Mouse (Mus musculus) lung, postnatal 0 days (tissue): ENCODE measurements at regions not wholly inside any gene's neighbourhood (a gene's known extent, or its start where the extent isn't known, plus 50 kb on each side); places are given as distances from the start of the nearest gene placed in this dataset.

Experiments
- ATAC-seq: fragments of 200-750 bp; cut with Nextera tagmentation; 2 replicates; pipeline ENCODE4 v1.8.0; 2017; ENCODE audit warnings: moderate library complexity
- DNase-seq: peaks from one replicate; pipeline ENCODE4 v3.0.0-alpha.2; 2016; ENCODE audit warnings: low spot score
- H3K27ac ChIP-seq: fragments of 300-500 bp; sonication (generic); 2 replicates; pipeline ENCODE4 v1.5.1; 2014; ENCODE audit warnings: antibody characterized with exemption, mild to moderate bottlenecking, low read length, mixed read lengths
- H3K27me3 ChIP-seq: fragments of 300-500 bp; sonication (generic); replicated peaks from 2 replicates; pipeline ENCODE4 v1.6.1; 2014; ENCODE audit warnings: low read length, mixed read lengths; ENCODE audit not compliant: insufficient read depth
- H3K36me3 ChIP-seq: fragments of 300-500 bp; sonication (generic); 2 replicates; pipeline ENCODE4 v1.6.1; 2014; ENCODE audit warnings: low read length, mixed read lengths; ENCODE audit not compliant: insufficient read depth
- H3K4me1 ChIP-seq: fragments of 300-500 bp; sonication (generic); 2 replicates; pipeline ENCODE4 v1.6.1; 2014; ENCODE audit warnings: antibody characterized with exemption, low read depth, low read length, mixed read lengths; ENCODE audit not compliant: insufficient read depth
- H3K4me2 ChIP-seq: fragments of 300-500 bp; sonication (generic); replicated peaks from 2 replicates; pipeline ENCODE4 v1.6.1; 2014; ENCODE audit warnings: low read depth, mild to moderate bottlenecking, low read length, moderate library complexity, mixed read lengths
- H3K4me3 ChIP-seq: fragments of 300-500 bp; sonication (generic); 2 replicates; pipeline ENCODE4 v1.5.1; 2014; ENCODE audit warnings: low read depth, low read length
- H3K9ac ChIP-seq: fragments of 300-500 bp; sonication (generic); replicated peaks from 2 replicates; pipeline ENCODE4 v1.6.1; 2014; ENCODE audit warnings: low read depth, mild to moderate bottlenecking
- H3K9me3 ChIP-seq: fragments of 300-500 bp; sonication (generic); 2 replicates; pipeline ENCODE4 v1.6.1; 2016; ENCODE audit warnings: low read length, mixed read lengths
- CTCF ChIP-seq: IDR thresholded peaks from 2 replicates; pipeline ENCODE4 v1.5.1; 2016; ENCODE audit warnings: antibody characterized with exemption, mild to moderate bottlenecking
- EP300 ChIP-seq: IDR thresholded peaks from 2 replicates; pipeline ENCODE4 v1.6.1; 2016; ENCODE audit warnings: antibody characterized with exemption, mild to moderate bottlenecking, control low read depth
- WGBS: fragments of 180-500 bp; shearing (Covaris S2); extraction: QIAGEN DNeasy Blood & Tissue Kit; methylation state at CpG from one replicate; pipeline ENCODE4 v1.1.7; 2014; 5-methylcytosine and 5-hydroxymethylcytosine counted together

DNA sequence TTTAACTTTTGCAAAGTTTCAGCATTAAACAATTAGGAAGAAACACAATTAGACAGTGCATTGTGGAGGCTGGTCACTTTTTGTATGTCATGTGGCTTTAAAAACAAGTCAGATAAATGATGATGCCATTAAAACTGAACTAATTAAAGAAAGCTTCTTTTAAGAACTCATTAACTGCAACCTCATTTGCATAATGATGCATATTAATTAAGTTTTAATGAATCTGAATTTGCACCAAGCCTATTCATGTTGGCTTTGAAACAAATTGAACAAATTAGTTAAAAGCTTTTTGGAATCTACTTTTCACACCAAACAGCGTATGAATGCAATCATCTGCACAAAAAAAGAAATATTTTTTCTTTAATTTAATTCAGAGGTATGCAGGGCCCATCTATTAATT, 367.3 kb downstream of the Vrk1 start:
- WGBS, result 97% methylated on average over 1 of the region's 1 CpGs
- TF ChIP-seq EP300 (no peak), CTCF (no peak)

DNA sequence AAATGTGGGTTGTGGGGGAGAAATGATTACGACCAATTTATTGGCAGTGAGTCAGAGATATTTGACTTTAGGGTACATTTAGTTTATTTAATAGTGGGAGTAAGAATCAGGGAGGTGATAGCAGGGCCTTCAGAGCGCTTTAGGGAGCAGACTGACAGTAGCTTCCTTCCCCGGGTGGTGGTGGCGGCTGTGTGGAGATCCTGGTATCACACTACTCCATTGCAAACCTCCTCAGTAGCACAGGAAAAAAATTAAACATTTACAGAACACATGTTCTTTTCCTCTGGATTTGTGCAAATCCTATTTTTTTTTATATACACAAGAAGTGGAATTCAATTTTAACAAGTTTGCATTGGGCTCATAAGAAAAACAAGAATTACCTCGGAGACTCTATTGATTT, 367.7 kb downstream of the Vrk1 start:
- no peak for DNase-seq
- Histone ChIP-seq H3K4me2 (no peak overlapping the region), H3K4me1 (no peaks in the 10 kb centered on the region), H3K9ac (no peak overlapping the region), H3K36me3 (no peaks in the 10 kb centered on the region), H3K4me3 (no peak overlapping the region), H3K27me3 (no peaks in the 10 kb centered on the region), H3K27ac (no peak overlapping the region), H3K9me3 (no peaks in the 10 kb centered on the region)
- 65% methylated on average over 5 of the region's 5 CpGs for WGBS
- no peak for TF ChIP-seq EP300
- TF ChIP-seq CTCF, result no peak
- no peak for ATAC-seq

More for the DNA sequence above, 367.3 kb downstream of the Vrk1 start:
- no peaks in the 10 kb centered on the region for H3K9me3 ChIP-seq
- no peaks in the 10 kb centered on the region for H3K27me3 ChIP-seq
- DNase-seq (no peak), ATAC-seq (no peak)
- no peak overlapping the region for H3K4me2 ChIP-seq
- no peak overlapping the region for H3K4me3 ChIP-seq
- H3K9ac ChIP-seq, result no peak overlapping the region
- H3K36me3 ChIP-seq, result no peaks in the 10 kb centered on the region
- H3K4me1 ChIP-seq, result no peaks in the 10 kb centered on the region
- H3K27ac ChIP-seq, result no peak overlapping the region

DNA sequence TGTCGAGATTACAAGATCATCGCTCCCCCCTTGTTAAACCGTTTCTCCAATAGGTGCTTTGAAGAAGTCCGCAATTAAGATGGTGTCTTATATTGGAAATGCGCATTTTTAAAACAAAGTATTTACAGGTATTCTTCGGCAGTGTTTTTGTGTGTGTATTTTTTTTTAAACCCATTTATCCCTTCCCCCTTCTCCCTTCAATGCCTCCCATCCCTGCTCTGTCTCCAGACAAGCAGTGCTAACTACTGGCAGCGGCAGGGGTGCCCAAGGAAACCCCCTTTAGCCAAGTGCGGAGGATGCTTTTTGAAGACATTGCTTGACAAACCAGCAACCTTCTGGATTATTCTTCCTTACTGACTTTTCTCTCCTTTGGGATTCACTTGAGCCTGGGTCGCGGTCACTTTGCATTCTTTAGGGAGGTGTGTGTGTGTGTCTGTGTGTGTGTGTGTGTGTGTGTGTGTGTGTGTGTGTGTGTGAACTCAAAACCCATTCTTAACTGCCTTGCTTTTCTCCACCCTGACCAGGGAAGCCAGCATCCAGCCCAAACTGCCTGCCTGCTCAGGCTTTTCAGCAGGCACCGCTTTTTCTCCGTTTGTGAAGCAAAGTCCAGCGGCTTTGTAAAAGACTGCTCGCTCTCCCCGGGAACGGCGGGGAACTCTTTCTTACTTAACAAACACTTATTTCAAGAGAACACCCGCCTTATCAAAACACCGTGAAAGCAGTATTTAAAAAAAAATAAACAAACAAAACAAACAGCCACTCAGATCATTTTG, 368.5 kb downstream of the Vrk1 start:
- H3K4me3 ChIP-seq, result no peak overlapping the region
- 25% methylated on average over 19 of the region's 19 CpGs for WGBS
- ATAC-seq (no peak), DNase-seq (no peak)
- H3K36me3 ChIP-seq, result no peaks in the 10 kb centered on the region
- H3K4me2 ChIP-seq, result 0 out of 2 replicates have a peak overlapping the region, but pooled peaks have one; percentile 5
- no peaks in the 10 kb centered on the region for H3K27me3 ChIP-seq
- no peak overlapping the region for H3K9ac ChIP-seq
- no peak for TF ChIP-seq EP300
- TF ChIP-seq CTCF, result no peak
- H3K9me3 ChIP-seq, result no peaks in the 10 kb centered on the region
- H3K4me1 ChIP-seq, result no peaks in the 10 kb centered on the region
- no peak overlapping the region for H3K27ac ChIP-seq

DNA sequence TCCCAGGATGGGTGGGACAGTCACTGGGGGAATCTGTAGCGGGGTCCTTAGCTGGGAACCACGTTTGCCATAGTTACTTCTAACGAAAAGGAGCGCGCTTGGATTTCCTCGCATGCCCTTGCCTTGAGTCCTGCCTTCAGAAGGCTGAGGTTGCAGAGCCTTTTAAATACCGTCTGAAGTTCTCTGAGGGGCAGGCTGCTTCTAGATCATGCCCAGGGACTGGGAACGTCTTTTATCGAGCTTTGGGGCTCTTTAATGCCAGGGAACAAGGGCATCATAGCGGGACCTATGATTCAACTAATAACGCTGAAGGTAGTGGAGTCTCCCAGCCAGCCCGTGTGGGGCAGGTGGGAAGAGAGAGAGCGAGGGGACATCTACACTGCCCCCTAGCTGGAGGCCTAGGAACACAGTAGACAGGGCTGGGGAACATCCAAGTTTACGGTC, 369.1 kb downstream of the Vrk1 start:
- peak; percentile 34 for DNase-seq
- H3K27ac ChIP-seq, result no peak overlapping the region
- no peak overlapping the region for H3K4me3 ChIP-seq
- no peaks in the 10 kb centered on the region for H3K4me1 ChIP-seq
- no peak overlapping the region for H3K9ac ChIP-seq
- 0 out of 2 replicates have a peak overlapping the region, but pooled peaks have one; percentile 5 for H3K4me2 ChIP-seq
- no peak for ATAC-seq
- no peaks in the 10 kb centered on the region for H3K36me3 ChIP-seq
- H3K9me3 ChIP-seq, result no peaks in the 10 kb centered on the region
- 4% methylated on average over 14 of the region's 14 CpGs for WGBS
- TF ChIP-seq EP300 (no peak), CTCF (peak; percentile 59)
- H3K27me3 ChIP-seq, result no peaks in the 10 kb centered on the region

DNA sequence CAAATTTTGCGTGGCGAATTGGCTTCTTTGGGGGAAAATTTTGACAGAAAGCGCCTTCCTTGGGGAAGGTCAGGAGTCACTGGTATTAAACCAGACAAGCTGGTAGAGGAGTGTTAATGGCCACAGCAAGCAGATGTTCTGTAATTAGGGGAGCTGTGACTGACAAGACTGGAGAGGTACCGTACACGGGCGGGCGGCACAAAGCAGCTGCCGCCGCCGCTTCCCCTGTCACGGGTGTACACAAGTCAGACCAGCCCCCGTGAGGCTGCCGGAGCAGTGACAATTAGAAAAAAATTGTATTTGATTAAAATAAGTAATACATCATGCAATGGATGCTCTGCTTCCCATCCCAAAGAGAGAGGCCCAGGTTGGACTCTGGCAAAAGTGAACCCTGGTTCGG, 369.8 kb downstream of the Vrk1 start:
- H3K9ac ChIP-seq, result no peak overlapping the region
- no peaks in the 10 kb centered on the region for H3K9me3 ChIP-seq
- no peak for ATAC-seq
- H3K4me2 ChIP-seq, result no peak overlapping the region
- H3K4me1 ChIP-seq, result no peaks in the 10 kb centered on the region
- DNase-seq, result no peak
- 49% methylated on average over 14 of the region's 14 CpGs for WGBS
- H3K4me3 ChIP-seq, result no peak overlapping the region
- no peaks in the 10 kb centered on the region for H3K27me3 ChIP-seq
- TF ChIP-seq EP300 (no peak), CTCF (no peak)
- H3K27ac ChIP-seq, result no peak overlapping the region
- H3K36me3 ChIP-seq, result no peaks in the 10 kb centered on the region

DNA sequence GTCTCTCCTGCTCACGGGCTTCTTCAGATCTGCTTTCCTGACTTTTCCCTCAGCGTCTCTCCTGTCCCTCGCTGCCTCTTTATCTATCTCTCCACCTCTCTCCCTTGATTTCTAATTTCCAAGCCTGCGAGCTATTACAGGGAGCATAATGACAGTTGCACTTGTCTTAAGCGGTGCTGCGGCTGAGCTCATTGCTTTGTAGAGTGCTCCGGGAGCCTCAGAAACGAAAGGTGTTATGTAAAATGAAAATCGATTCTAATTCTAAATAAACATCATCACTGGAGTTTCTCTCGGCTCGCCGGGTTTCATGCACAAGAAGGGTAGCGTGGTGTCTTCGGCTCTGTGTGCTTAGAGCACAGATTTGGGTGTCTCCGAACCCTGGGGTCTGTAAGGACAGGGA, 371.8 kb downstream of the Vrk1 start:
- H3K36me3 ChIP-seq, result no peaks in the 10 kb centered on the region
- TF ChIP-seq EP300 (no peak), CTCF (no peak)
- no peak overlapping the region for H3K4me2 ChIP-seq
- DNase-seq, result no peak
- 74% methylated on average over 15 of the region's 15 CpGs for WGBS
- no peaks in the 10 kb centered on the region for H3K27me3 ChIP-seq
- no peak overlapping the region for H3K9ac ChIP-seq
- H3K27ac ChIP-seq, result no peak overlapping the region
- no peaks in the 10 kb centered on the region for H3K9me3 ChIP-seq
- no peaks in the 10 kb centered on the region for H3K4me1 ChIP-seq
- H3K4me3 ChIP-seq, result no peak overlapping the region
- no peak for ATAC-seq
